Mouse (Mus musculus) forebrain, embryonic 10.5 days (tissue): ENCODE measurements around the gene Cldn19. TPM values are rescaled to one million over a fixed set of nuclear protein-coding genes. Genes with fewer than 3 reads are reported as not detected.

Experiments
- DNase-seq: peaks from one replicate; pipeline ENCODE4 v3.0.0-alpha.2; 2017; ENCODE audit warnings: low spot score; ENCODE audit errors: extremely low spot score
- H3K27ac ChIP-seq: fragments of 300-500 bp; sonication (generic); 2 replicates; pipeline ENCODE4 v1.5.1; 2016; ENCODE audit warnings: mild to moderate bottlenecking
- H3K27me3 ChIP-seq: fragments of 300-500 bp; sonication (generic); 2 replicates; pipeline ENCODE4 v1.6.1; 2016; ENCODE audit warnings: mild to moderate bottlenecking; ENCODE audit not compliant: poor library complexity, severe bottlenecking
- H3K36me3 ChIP-seq: fragments of 300-500 bp; sonication (generic); replicated peaks from 2 replicates; pipeline ENCODE4 v1.6.1; 2016; ENCODE audit warnings: mild to moderate bottlenecking, moderate library complexity
- H3K4me1 ChIP-seq: fragments of 300-500 bp; sonication (generic); 2 replicates; pipeline ENCODE4 v1.6.1; 2016
- H3K4me3 ChIP-seq: fragments of 300-500 bp; sonication (generic); 2 replicates; pipeline ENCODE4 v1.5.1; 2016; ENCODE audit warnings: mild to moderate bottlenecking, moderate library complexity
- H3K9me3 ChIP-seq: fragments of 300-500 bp; sonication (generic); 2 replicates; pipeline ENCODE4 v1.6.1; 2016; ENCODE audit warnings: mild to moderate bottlenecking, moderate library complexity
- WGBS: fragments of 180-500 bp; shearing (Covaris S2); methylation state at CpG from one replicate; pipeline ENCODE4 v1.1.7; 2016; 5-methylcytosine and 5-hydroxymethylcytosine counted together
- polyA plus RNA-seq: library from polyadenylated mRNA; unstranded; fragments of >200 nt; fragmentation: Nextera tagmentation; extraction: Ambion mirVana; gene quantifications from 2 replicates; pipeline ENCODE4 v1.2.1, GENCODE M21; 2016

The Cldn19 gene
- polyA plus RNA-seq, 1 experiment from 2014 or later = 0.16 TPM

- DNase-seq = no peak
- H3K4me3 ChIP-seq = no peak overlapping the region
- no peaks in the 10 kb centered on the region for H3K27me3 ChIP-seq
- H3K27ac ChIP-seq = no peak overlapping the region
- H3K36me3 ChIP-seq = peaks cover 79% of the 10 kb centered on the region
- peaks cover 13% of the 10 kb centered on the region for H3K4me1 ChIP-seq
- no peaks in the 10 kb centered on the region for H3K9me3 ChIP-seq
- 88% methylated on average over 14 of the region's 14 CpGs for WGBS
Measured at GRCm38 (mm10) chr4:119241664-119242063, 13.6 kb upstream of the Cldn19 start.

- H3K27me3 ChIP-seq = no peaks in the 10 kb centered on the region
- 94% methylated on average over 12 of the region's 12 CpGs for WGBS
- no peak overlapping the region for H3K27ac ChIP-seq
- H3K9me3 ChIP-seq = no peaks in the 10 kb centered on the region
- H3K4me3 ChIP-seq = no peak overlapping the region
- peaks cover 75% of the 10 kb centered on the region for H3K36me3 ChIP-seq
- peaks cover 22% of the 10 kb centered on the region for H3K4me1 ChIP-seq
- DNase-seq = no peak
Measured at GRCm38 (mm10) chr4:119242571-119242970, 12.6 kb upstream of the Cldn19 start.

DNA sequence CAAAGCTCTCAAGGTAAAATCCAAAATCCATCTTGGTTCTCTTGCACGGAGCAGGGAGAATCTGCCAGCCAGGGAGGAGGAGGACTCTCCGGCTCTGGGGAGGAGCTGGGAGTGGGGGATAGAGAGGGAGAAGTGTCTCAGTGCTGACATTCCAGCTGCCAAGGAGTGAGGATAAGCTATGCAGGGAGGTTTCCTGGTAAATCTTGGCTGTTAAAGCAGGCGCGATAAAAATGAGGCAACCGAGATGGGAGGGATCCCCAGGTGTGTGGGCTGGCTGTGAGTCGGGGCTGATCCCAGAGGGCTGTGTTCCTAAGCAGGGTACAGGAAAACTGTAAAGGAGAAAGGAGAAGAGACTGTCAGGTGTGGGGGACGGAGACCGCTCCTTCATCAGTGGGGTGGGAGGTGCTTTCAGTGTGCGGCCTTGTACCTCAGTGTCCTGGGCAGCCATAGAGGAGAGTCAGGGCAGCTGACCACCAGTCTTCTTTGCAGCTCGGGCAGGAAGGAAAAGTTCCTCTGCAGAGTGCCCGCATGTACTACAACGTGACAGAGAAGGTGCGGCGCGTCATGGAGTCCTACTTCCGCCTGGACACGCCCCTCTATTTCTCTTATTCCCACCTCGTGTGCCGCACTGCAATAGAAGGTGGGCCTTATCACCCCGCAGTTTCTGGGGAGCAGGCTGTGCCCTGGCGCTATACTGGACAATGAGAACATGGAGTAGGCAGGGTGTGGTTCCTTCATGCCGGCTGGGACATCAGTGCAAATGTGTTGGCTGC lies 10.6 kb upstream of the Cldn19 start:
- Histone ChIP-seq H3K27ac (no peak overlapping the region), H3K27me3 (no peaks in the 10 kb centered on the region), H3K9me3 (no peaks in the 10 kb centered on the region), H3K36me3 (peaks cover 77% of the 10 kb centered on the region), H3K4me3 (no peak overlapping the region), H3K4me1 (peaks cover 17% of the 10 kb centered on the region)
- no peak for DNase-seq
- 88% methylated on average over 22 of the region's 22 CpGs for WGBS

DNA sequence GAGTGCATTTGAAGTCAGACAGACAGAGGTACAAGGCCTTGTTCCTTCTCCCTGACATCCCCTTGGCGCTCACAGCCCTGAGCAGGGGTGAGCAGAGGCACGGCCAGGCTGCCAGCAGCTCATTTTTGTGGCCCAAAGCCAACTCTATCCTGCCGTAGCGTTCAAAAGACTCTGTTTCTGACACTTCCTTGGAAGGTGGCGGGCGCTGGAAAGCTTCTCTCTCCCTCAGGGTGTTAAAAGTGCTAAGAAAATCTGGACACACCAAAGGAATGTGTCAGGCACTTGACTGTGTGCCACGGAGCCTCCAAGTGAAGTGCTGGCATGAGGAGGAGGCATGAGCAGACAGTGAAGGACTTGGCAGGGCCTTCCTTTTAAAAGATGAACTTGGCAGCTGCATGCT lies 9.7 kb upstream of the Cldn19 start:
- H3K4me1 ChIP-seq = peaks cover 17% of the 10 kb centered on the region
- H3K36me3 ChIP-seq = peaks cover 74% of the 10 kb centered on the region
- no peak overlapping the region for H3K27ac ChIP-seq
- WGBS = 83% methylated on average over 7 of the region's 7 CpGs
- DNase-seq = no peak
- H3K9me3 ChIP-seq = no peaks in the 10 kb centered on the region
- no peaks in the 10 kb centered on the region for H3K27me3 ChIP-seq
- no peak overlapping the region for H3K4me3 ChIP-seq

GRCm38 (mm10) chr4:119245961-119246360 lies 9.3 kb upstream of the Cldn19 start:
- no peaks in the 10 kb centered on the region for H3K27me3 ChIP-seq
- peaks cover 70% of the 10 kb centered on the region for H3K36me3 ChIP-seq
- H3K9me3 ChIP-seq = no peaks in the 10 kb centered on the region
- H3K4me1 ChIP-seq = peaks cover 17% of the 10 kb centered on the region
- no peak overlapping the region for H3K27ac ChIP-seq
- H3K4me3 ChIP-seq = no peak overlapping the region
- no peak for DNase-seq
- 83% methylated on average over 9 of the region's 9 CpGs for WGBS

DNA sequence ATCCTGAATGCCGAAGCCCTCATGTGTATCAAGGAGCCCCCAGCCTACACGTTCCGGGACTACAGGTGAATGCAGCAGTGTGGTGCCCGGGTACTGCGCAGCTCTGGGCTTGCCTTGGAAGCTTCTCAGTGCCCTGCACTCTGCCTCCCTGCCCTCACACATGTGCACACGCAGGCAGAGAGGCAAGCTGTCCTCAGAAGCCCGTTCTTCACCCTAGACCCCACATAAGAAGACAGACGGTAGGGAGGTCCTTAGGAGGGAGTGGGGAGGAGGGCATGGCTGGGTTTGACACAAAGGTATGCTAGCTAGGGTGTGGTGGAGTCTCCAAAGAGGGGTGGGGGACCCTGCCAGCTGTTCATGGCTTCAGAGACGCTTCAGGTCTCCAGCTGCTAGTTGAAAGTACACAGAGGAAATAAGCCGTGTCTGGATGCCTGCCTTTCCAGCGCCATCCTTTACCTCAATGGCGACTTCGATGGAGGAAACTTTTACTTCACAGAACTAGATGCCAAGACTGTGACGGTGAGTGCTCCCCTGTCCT lies 8.5 kb upstream of the Cldn19 start:
- Histone ChIP-seq H3K4me1 (peaks cover 17% of the 10 kb centered on the region), H3K27me3 (no peaks in the 10 kb centered on the region), H3K9me3 (no peaks in the 10 kb centered on the region), H3K27ac (peak overlapping the region; percentile 76), H3K36me3 (peaks cover 62% of the 10 kb centered on the region), H3K4me3 (no peak overlapping the region)
- DNase-seq = no peak
- WGBS = 86% methylated on average over 14 of the region's 14 CpGs

DNA sequence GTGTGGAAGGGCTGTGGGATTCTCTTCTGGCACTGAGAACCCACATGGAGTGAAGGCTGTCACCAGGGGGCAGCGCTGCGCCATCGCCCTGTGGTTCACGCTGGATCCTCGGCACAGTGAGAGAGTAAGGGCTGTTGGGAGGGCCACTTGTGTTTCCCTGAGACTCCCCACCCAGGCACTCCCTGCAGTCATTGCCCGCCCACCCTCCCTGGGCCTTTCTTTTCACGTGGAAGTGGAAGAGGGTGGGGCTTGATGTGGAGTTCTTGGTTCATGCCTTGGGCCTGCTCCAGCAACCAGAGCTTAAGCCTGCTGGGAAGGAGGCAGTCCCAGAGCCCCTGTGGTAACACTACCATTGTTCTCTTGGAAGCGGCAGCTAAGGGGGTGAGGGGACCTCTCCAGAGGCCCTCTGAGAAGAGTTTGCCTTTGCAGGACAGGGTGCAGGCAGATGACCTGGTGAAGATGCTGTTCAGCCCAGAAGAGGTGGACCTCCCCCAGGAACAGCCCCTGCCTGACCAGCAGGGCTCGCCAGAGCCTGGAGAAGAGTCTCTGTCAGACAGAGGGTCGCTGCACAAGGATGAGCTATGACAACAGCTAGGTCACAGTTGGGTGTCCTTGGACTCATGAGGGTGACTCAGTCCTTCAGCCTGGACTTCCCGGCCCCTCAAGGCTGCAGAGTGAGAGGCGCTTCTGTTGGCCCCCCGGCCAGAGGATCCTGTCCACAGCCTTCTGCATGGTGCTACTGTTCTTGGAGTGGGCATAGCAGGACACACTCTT lies 7.6 kb upstream of the Cldn19 start:
- WGBS = 30% methylated on average over 13 of the region's 13 CpGs
- Histone ChIP-seq H3K27me3 (no peaks in the 10 kb centered on the region), H3K36me3 (peaks cover 53% of the 10 kb centered on the region), H3K27ac (peak overlapping the region; percentile 76), H3K9me3 (no peaks in the 10 kb centered on the region), H3K4me3 (peak overlapping the region; percentile 20; the same call in 1 of the 2 replicates), H3K4me1 (peaks cover 17% of the 10 kb centered on the region)
- peak; percentile 65 for DNase-seq

GRCm38 (mm10) chr4:119248407-119248965 lies 6.7 kb upstream of the Cldn19 start:
- Histone ChIP-seq H3K27ac (no peak overlapping the region), H3K27me3 (no peaks in the 10 kb centered on the region), H3K36me3 (peaks cover 45% of the 10 kb centered on the region), H3K4me1 (peaks cover 17% of the 10 kb centered on the region), H3K4me3 (no peak overlapping the region), H3K9me3 (no peaks in the 10 kb centered on the region)
- 87% methylated on average over 11 of the region's 11 CpGs for WGBS
- no peak for DNase-seq

GRCm38 (mm10) chr4:119252025-119252808 lies 3.0 kb upstream of the Cldn19 start:
- H3K27me3 ChIP-seq = no peaks in the 10 kb centered on the region
- no peak overlapping the region for H3K4me3 ChIP-seq
- peaks cover 44% of the 10 kb centered on the region for H3K4me1 ChIP-seq
- no peak overlapping the region for H3K27ac ChIP-seq
- WGBS = 83% methylated on average over 7 of the region's 7 CpGs
- peaks cover 10% of the 10 kb centered on the region for H3K36me3 ChIP-seq
- no peaks in the 10 kb centered on the region for H3K9me3 ChIP-seq
- no peak for DNase-seq

GRCm38 (mm10) chr4:119254012-119254618 lies 1.1 kb upstream of the Cldn19 start:
- WGBS = 26% methylated on average over 9 of the region's 9 CpGs
- DNase-seq = no peak
- Histone ChIP-seq H3K4me1 (peaks cover 38% of the 10 kb centered on the region), H3K27me3 (no peaks in the 10 kb centered on the region), H3K4me3 (0 out of 2 replicates have a peak overlapping the region, but pooled peaks have one; percentile 9), H3K36me3 (no peaks in the 10 kb centered on the region), H3K9me3 (no peaks in the 10 kb centered on the region), H3K27ac (peak overlapping the region; percentile 79)

DNA sequence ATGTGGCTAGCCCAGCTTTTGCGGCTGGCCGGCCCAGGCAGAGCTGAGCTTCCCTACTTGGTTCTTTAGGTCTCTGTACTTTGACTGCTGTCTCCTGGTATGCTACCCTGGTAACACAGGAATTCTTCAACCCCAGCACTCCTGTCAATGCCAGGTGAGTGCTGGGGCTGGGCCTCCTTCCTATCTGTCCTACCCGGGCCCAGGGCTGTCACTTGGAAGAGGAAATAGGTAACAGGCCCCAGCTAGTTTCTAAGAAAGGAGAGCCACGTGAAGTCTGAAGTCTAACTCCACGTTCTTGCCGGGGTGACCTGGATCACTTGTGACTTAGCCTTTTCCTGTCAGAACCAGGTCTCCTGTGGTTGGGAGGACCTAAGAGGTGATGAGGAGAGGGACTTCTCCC lies 1.9 kb downstream of the Cldn19 start:
- no peak for DNase-seq

More for the DNA sequence above, 1.9 kb downstream of the Cldn19 start:
- peaks cover 45% of the 10 kb centered on the region for H3K4me1 ChIP-seq
- WGBS = 83% methylated on average over 6 of the region's 6 CpGs
- H3K9me3 ChIP-seq = no peaks in the 10 kb centered on the region
- no peak overlapping the region for H3K4me3 ChIP-seq
- H3K27ac ChIP-seq = no peak overlapping the region
- H3K36me3 ChIP-seq = no peaks in the 10 kb centered on the region
- H3K27me3 ChIP-seq = no peaks in the 10 kb centered on the region
